Mouse (Mus musculus) B cell, adult (primary cell): ENCODE data around the gene Mrps6. TPM values are rescaled to one million over a fixed set of nuclear protein-coding genes. Genes with fewer than 3 reads are reported as not detected.

Source experiments
- total RNA-seq: library from RNA; stranded (reverse); gene quantifications from 4 replicates; pipeline ENCODE4 v1.2.4, GENCODE M21; 2023; ENCODE audit not compliant: inconsistent age

The Mrps6 gene
- 6.7 to 10.5 TPM (median 7.9 TPM) in 4 replicates for total RNA-seq

GRCm38 (mm10) chr16:92057852-92058643 is at the start of gene Mrps6, which contains the start of the genes Gm49711 and Slc5a3:
Mrps6 (plus strand) TSS chr16:92058270.
Gm49711 (plus strand) TSS chr16:92058316.
Slc5a3 (plus strand) TSS chr16:92058322.

Other genes with a start within 250 kb of the Mrps6 start
- gene Gm49711, start within 50 bp of the Mrps6 start, total RNA-seq: not detected in 4 replicates
- 2.5 to 4.9 TPM (median 3.3 TPM) in 4 replicates for gene Slc5a3, start 52 bp downstream of the Mrps6 start, total RNA-seq
- not detected in 4 replicates for gene Kcne2, start 234.1 kb downstream of the Mrps6 start, total RNA-seq
- gene Smim11, start 243.0 kb downstream of the Mrps6 start, total RNA-seq: 14.7 to 31.6 TPM (median 27.6 TPM) in 4 replicates